In the genomic region with DNA sequence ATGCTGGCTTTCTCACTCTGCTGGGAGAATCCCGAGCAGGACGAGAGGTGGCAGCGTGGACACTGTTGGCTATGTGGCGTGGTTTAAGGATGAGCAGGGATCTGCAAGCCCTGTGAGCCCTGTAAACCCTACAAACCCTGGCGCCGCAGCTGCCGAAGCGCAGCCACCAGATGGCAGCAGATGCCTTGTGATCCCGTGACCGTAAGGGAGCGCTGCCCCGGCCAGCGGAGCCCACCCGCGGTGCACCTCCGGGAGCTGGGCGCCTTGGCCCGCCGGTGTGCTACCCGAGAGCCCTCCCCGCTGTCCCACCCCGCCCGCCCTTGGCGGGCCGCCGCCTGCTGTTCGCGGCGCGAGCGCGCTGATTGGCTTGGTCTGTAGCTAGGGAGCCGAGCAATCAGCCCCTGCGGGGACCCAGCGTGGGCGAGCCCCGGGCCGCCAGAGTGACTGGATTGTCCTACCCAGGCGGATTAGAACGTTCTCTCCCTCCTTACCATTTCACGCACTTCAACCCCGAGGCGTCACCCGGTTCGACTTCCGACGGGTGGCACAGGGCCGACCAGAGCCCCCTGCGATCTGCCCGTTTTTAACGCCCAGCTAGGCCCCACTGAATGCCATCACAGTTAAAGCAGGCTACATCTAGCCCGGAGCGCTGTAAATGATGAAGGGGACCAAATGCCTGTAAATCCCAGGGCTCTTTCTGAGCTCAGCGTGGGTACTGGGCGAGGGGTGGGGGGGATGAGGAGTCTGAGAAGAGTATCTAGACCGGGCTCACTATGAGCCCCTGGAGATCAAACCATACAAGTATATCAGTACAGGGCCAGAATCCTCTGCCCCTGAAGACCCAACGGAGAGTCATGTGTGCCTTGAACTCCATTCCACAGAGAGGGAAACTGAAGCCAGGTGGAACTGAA, we compare ENCODE assay signal across 8 mouse cellular contexts. TPM values are rescaled to one million over a fixed set of nuclear protein-coding genes. Genes with fewer than 3 reads are reported as not detected.
DNase-seq lines count a peak whose midpoint lies in the region; ATAC-seq and TF ChIP-seq lines count a peak whose summit lies in the region.

No protein-coding gene starts in this region.

- H3K36me3 ChIP-seq in heart, embryonic 13.5 days, result no peaks in the 10 kb centered on the region
- H3K36me3 ChIP-seq in kidney, postnatal 0 days (ENCODE audit: insufficient read depth, low read length), result no peaks in the 10 kb centered on the region
- H3K36me3 ChIP-seq in liver, embryonic 11.5 days (ENCODE audit: control insufficient read depth, insufficient read depth, low read length), result no peaks in the 10 kb centered on the region
- H3K36me3 ChIP-seq in splenic B cell, adult 2 months (ENCODE audit: control insufficient read depth, insufficient read depth, low read length, poor library complexity, severe bottlenecking), result no peaks in the 10 kb centered on the region

- peak overlapping the region; percentile 84 for H3K9ac ChIP-seq in heart, embryonic 13.5 days
- peak overlapping the region; percentile 61 for H3K9ac ChIP-seq in kidney, postnatal 0 days (ENCODE audit: low read depth, low read length)
- peak overlapping the region; percentile 69 for H3K9ac ChIP-seq in liver, embryonic 11.5 days (ENCODE audit: low read depth, low read length)

- H3K9me3 ChIP-seq in heart, embryonic 13.5 days, result no peaks in the 10 kb centered on the region
- H3K9me3 ChIP-seq in kidney, postnatal 0 days (replicated peaks; ENCODE audit: low read length), result no peaks in the 10 kb centered on the region
- H3K9me3 ChIP-seq in liver, embryonic 11.5 days (ENCODE audit: control insufficient read depth, low read length), result no peaks in the 10 kb centered on the region

- 1% methylated on average over 57 of the region's 57 CpGs for WGBS in heart, embryonic 13.5 days
- WGBS in kidney, postnatal 0 days, result under 1% methylated on average over 55 of the region's 57 CpGs
- 2% methylated on average over 57 of the region's 57 CpGs for WGBS in liver, embryonic 11.5 days

- peak overlapping the region; percentile 51 for H3K4me3 ChIP-seq in brown adipose tissue, adult 24 weeks (ENCODE audit: insufficient read depth, low read depth, low read length)
- H3K4me3 ChIP-seq in heart, embryonic 13.5 days, result peak overlapping the region; percentile 61
- H3K4me3 ChIP-seq in kidney, postnatal 0 days (replicated peaks; ENCODE audit: low read depth, low read length), result peak overlapping the region; percentile 50
- peak overlapping the region; percentile 53 for H3K4me3 ChIP-seq in liver, embryonic 11.5 days (ENCODE audit: low read depth, low read length)

- H3K27me3 ChIP-seq in heart, embryonic 13.5 days (replicated peaks), result peaks cover 4% of the 10 kb centered on the region; the same call in 1 of the 2 replicates
- H3K27me3 ChIP-seq in kidney, postnatal 0 days (ENCODE audit: insufficient read depth, low read length), result no peaks in the 10 kb centered on the region
- H3K27me3 ChIP-seq in liver, embryonic 11.5 days (replicated peaks; ENCODE audit: control insufficient read depth, insufficient read depth, low read length), result no peaks in the 10 kb centered on the region
- H3K27me3 ChIP-seq in splenic B cell, adult 2 months (ENCODE audit: control insufficient read depth, insufficient read depth, low read length, poor library complexity, severe bottlenecking), result no peaks in the 10 kb centered on the region

- H3K27ac ChIP-seq in brown adipose tissue, adult 24 weeks (replicated peaks; ENCODE audit: low read depth, low read length), result no peak overlapping the region
- H3K27ac ChIP-seq in heart, embryonic 13.5 days (replicated peaks), result no peak overlapping the region; the same call in 1 of the 2 replicates
- no peak overlapping the region for H3K27ac ChIP-seq in kidney, postnatal 0 days
- no peak overlapping the region for H3K27ac ChIP-seq in liver, embryonic 11.5 days (ENCODE audit: low read depth, low read length)

- ATAC-seq in erythroid progenitor cell, adult 5-6 weeks (replicated peaks; ENCODE audit: low FRiP score, poor library complexity, severe bottlenecking), result peak; percentile 81
- ATAC-seq in heart, embryonic 13.5 days (ENCODE audit: extremely low read depth, insufficient number of reproducible peaks, low FRiP score, low TSS enrichment), result peak; percentile 78; the same call in 1 of the 2 replicates
- peak; percentile 95 for ATAC-seq in kidney, postnatal 0 days (replicated peaks; ENCODE audit: low FRiP score, low read depth)
- peak; percentile 87 for ATAC-seq in liver, embryonic 11.5 days (replicated peaks; ENCODE audit: low FRiP score)

- peak; percentile 90 for TF ChIP-seq CTCF in kidney, postnatal 0 days (IDR thresholded peaks at IDR 0.05; ENCODE audit: low read depth)

- H3K4me2 ChIP-seq in heart, embryonic 13.5 days, result peak overlapping the region; percentile 89
- peak overlapping the region; percentile 88 for H3K4me2 ChIP-seq in kidney, postnatal 0 days (ENCODE audit: low read length)
- peak overlapping the region; percentile 79 for H3K4me2 ChIP-seq in liver, embryonic 11.5 days

- DNase-seq in CD4-positive, CD25-positive, alpha-beta regulatory T cell, adult 2 months (ENCODE audit: low read depth, low spot score), result peak; percentile 92
- peak; percentile 95 for DNase-seq in kidney, postnatal 0 days (ENCODE audit: low spot score)
- DNase-seq in liver, embryonic 11.5 days (ENCODE audit: low spot score), result peak; percentile 82
- peak; percentile 90 for DNase-seq in naive thymus-derived CD4-positive, alpha-beta T cell, adult 2 months (ENCODE audit: low read depth)
- DNase-seq in splenic B cell, adult 2 months (ENCODE audit: low read depth, low spot score), result peak; percentile 90

- H3K4me1 ChIP-seq in brown adipose tissue, adult 24 weeks (ENCODE audit: control insufficient read depth, insufficient read depth, insufficient read length, low read length), result no peaks in the 10 kb centered on the region
- peaks cover 15% of the 10 kb centered on the region for H3K4me1 ChIP-seq in heart, embryonic 13.5 days
- H3K4me1 ChIP-seq in kidney, postnatal 0 days (replicated peaks; ENCODE audit: insufficient read depth, low read length), result no peaks in the 10 kb centered on the region; the same call in 1 of the 2 replicates
- H3K4me1 ChIP-seq in liver, embryonic 11.5 days (replicated peaks; ENCODE audit: control insufficient read depth, insufficient read depth, low read length), result no peaks in the 10 kb centered on the region

RNA-seq across cellular contexts. Expression of a gene that starts 38.0 kb away (rescaled TPM):
- 21.0 and 21.2 TPM in 2 replicates for polyA plus RNA-seq in brown adipose tissue, adult 24 weeks (2012; ENCODE audit: insufficient read depth, insufficient read length, missing spikeins)
- 10.1 TPM in 2 replicates for total RNA-seq in erythroid progenitor cell, adult 5-6 weeks (2015; ENCODE audit: low replicate concordance)
- total RNA-seq in erythroid progenitor cell, adult 5-6 weeks (2017; ENCODE audit: low replicate concordance), result 18.2 and 18.8 TPM in 2 replicates
- polyA plus RNA-seq in heart, embryonic 13.5 days (2015; fragmentation: Nextera tagmentation; extraction: Ambion mirVana), result 30.1 and 33.9 TPM in 2 replicates
- polyA plus RNA-seq in kidney, postnatal 0 days (2015; fragmentation: Nextera tagmentation; extraction: Ambion mirVana), result 52.1 and 57.9 TPM in 2 replicates
- 42.2 and 45.9 TPM in 2 replicates for polyA plus RNA-seq in liver, embryonic 11.5 days (2014; fragmentation: Nextera tagmentation; extraction: Ambion mirVana)

RNA-seq across cellular contexts. Expression of a gene that starts 46.0 kb away (rescaled TPM):
- polyA plus RNA-seq in brown adipose tissue, adult 24 weeks (2012; ENCODE audit: insufficient read depth, insufficient read length, missing spikeins), result 1.3 and 3.4 TPM in 2 replicates
- 131 and 148 TPM in 2 replicates for total RNA-seq in erythroid progenitor cell, adult 5-6 weeks (2015; ENCODE audit: low replicate concordance)
- total RNA-seq in erythroid progenitor cell, adult 5-6 weeks (2017; ENCODE audit: low replicate concordance), result 180 and 187 TPM in 2 replicates
- polyA plus RNA-seq in heart, embryonic 13.5 days (2015; fragmentation: Nextera tagmentation; extraction: Ambion mirVana), result 40.9 and 44.5 TPM in 2 replicates
- 20.2 and 24.2 TPM in 2 replicates for polyA plus RNA-seq in kidney, postnatal 0 days (2015; fragmentation: Nextera tagmentation; extraction: Ambion mirVana)
- polyA plus RNA-seq in liver, embryonic 11.5 days (2014; fragmentation: Nextera tagmentation; extraction: Ambion mirVana), result 191 and 205 TPM in 2 replicates
